Mouse (Mus musculus) adrenal gland, postnatal 25 days (tissue): Measurements from ENCODE around the gene Elovl6. TPM values are rescaled to one million over a fixed set of nuclear protein-coding genes. Genes with fewer than 3 reads are reported as not detected.

ENCODE experiments used
- DNase-seq: peaks from one replicate; pipeline ENCODE4 v3.0.0; 2021; ENCODE audit warnings: mixed read lengths
- total RNA-seq: library from RNA; stranded (reverse); gene quantifications from 2 replicates; pipeline ENCODE4 v1.2.3, GENCODE M21; 2021

Elovl6 gene
- total RNA-seq, 1 experiment from 2014 or later, result 46.0 TPM

DNA sequence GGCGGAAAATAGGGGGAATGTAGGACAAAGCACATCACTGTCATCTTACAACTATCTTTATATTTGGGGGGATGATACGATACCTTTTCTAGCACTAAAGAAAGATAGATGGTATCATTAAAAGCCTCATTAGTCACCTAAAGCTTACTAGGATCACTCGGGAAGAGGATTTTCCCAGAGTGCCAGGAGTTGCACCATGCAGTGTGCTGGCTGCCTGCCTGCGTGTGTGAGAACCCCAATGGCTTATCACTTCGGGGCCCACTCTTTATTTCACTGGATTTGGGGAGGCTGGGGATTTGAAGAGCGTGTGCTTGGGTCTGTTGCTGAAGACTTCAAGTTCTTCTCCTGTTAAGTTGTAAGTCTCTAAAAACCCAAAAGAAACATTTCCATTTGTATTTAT lies 73.8 kb downstream of the Elovl6 start:
- DNase-seq, result no peak

DNA sequence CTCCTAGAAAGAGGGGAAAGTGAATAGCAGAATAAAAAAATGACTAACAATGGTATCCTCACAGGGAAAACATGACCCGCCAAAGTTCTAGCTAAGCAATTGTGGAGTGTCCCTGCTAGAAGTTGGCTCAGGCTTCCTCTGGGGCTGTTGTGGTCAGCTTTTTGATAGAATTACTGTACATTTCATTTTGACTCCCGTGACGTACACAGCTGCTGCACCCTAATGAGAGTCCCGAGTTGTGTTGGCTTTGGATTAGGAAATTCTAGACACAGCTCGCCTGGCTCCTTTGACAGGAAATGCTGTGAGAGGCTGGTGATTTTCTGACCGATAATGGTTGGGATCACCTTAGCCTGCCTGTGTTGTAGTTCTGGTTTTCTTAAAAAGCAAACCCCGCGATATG lies 79.5 kb downstream of the Elovl6 start:
- no peak for DNase-seq

DNA sequence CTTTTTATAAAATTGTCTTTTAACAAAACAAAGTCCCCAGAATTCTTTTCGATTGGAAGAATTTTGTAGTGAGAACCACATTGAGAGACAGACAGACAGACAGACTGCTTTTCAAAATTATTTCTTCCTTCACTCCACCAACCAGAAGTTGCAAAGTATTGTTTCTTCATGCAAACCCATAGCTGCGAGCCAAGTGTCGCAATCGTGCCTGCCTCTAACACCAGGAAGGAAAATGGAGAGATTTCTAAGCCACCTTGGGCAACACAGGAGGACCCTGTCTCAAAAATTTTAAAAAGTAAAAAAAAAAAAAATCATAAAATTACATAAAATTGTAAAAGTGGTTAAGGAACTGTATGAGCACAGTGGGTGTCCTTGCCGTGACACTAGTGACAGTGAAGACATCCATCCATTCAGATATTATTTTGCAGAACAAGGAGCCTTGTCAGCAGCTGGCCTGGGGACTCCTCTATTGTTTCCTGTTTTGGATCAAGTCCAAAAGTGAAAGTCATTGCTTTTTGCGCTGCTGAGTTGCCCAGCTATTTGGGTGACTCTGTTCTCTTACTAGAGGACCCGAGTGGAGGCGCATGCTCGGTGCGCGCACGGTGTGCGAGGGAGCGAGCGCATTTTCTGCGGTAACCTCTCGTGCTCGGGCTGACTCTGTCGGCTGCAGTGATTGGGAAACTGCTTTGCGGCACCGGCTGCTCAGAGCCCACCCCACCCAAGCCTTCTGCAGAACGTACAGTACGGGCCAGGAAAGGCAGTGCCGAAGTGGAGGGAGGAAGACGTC lies 80.3 kb downstream of the Elovl6 start:
- no peak for DNase-seq

DNA sequence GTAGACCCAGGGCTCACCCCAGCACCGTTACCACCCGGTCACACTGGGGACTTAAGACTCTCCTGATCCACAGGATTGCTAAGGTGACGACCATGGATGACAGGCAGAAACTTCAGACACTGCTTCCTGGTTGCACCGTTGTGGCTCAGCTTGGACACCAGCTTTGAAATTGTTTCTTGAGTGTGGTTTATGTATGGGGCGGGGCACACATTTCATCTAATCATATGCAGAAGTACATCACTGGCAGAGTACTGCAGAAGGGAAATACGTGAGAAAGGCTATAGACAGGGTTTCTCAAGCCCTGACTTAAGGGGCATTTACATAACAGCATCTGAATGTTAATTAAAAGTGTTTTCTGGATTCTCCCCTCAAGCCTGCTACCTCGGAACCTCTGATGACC lies 81.6 kb downstream of the Elovl6 start:
- no peak for DNase-seq

DNA sequence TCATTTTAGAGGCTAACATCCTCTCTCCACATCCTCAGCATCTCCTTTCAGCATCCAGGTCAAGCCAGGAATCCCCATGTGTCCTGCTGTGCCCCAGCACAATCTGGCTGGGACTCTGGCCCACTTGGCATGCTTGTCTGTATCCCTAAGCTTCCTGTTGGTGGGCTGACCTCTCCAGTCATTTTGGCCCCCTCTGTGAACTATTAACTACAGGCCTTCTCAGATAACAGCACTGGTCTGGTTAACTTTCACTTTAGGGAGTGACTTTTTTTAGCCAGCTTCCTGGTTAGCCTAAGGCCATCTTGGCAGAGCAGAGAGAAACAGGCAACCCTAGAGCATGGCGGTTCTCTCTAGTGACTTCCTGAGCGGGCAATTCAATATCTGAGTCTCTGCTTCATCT lies 82.1 kb downstream of the Elovl6 start:
- no peak for DNase-seq

DNA sequence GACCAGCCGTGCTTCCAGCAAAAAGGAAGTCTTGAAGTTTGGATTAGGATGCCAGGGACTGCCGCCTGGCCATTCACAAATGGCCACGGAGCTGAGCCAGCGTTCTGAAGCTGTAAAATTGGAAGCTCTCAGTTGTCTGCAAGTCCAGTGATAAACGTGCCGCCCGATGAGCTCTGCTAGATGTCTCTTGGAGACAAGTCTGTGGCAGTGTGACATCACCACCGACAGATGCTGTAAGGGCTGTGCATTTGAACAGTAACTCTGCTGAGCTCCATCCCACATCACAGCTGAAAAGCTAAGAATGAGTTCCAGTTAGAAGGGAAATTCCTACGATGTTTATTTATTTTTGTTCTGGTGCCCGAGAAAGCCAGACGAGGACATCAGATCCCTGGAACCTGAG lies 85.3 kb downstream of the Elovl6 start:
- no peak for DNase-seq

DNA sequence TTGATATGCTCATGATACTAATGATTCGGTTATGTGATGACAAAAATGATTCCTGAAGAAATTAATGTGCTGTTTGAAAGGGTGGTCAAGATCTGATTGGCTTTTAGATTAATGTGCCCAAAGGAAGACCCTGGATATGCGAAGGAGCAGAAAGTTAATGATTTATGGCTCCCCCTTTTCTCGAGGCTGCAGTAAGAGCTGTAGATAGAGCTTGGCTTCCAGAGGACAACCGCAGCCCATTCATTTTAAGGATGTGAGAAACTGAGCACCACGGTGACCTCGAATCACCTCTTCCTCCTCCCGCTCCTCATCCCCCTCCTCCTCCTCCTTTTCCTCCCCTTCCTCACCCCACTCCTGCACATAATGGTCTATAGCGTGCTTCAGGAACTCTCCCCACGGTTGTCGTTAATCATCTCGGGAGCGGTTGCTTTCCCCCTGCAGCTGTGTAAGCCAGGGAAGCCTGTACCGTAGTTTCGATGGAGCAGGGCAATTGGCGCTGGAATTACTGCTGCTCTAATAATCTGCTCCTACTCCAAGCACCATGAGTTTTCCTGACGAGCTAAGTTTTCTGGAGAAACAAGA lies 87.1 kb downstream of the Elovl6 start:
- DNase-seq, result no peak

DNA sequence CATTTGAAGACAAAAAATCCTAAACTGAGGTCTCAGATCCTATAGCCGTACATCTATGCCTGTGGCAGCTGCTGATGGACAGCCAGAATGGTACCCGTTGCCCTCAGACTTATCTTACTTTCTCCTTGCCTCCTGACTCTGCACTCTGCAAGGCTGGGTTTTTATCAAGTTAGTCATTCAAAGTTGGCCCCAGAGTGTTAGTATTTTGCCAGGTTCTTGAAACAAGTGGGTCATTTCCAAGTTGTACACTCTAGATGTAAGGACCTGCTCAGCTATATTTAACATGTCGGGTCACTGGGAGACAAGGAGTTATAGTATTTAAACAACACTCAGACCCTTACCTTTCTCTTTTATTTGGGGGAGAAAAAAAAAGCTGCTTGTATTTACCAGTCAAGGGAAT lies 88.6 kb downstream of the Elovl6 start:
- DNase-seq, result no peak

DNA sequence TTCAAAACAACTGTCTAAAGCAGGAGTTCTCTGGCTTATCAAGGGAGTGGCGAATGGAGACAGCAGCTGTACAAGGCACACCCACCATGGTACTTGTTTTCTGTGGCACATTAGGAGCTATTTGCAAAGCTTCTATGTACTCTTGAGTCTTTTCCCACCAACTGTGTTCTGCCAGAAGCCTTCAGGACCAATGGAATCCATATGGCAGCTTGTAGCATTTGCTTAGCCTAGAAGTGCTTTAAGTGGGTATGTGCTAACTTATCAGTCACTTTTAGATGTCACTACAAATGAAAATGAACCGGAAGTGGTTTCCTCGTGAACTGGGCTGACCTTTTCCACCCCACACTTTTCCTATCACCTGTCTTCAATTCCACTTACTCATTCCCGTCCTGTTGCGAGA lies 89.1 kb downstream of the Elovl6 start:
- DNase-seq, result no peak

DNA sequence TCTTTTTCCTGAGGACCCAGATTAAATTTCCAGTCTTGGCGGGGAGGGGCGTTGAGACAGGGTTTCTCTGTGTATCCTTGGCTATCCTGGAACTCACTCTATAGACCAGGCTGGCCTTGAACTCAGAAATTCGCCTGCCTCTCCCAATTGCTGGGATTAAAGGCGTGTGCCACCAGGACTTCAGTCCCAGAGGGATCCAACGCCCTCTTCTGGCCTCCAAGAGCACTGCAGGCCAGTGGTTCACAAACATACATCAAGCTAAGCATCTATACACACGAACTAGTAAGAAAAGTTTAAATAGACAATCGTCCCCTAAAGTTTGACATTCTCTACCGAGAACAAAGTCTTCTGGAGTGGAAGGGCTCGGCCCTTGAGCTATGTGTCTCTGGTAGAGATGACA lies 90.0 kb downstream of the Elovl6 start:
- peak; percentile 22 for DNase-seq

DNA sequence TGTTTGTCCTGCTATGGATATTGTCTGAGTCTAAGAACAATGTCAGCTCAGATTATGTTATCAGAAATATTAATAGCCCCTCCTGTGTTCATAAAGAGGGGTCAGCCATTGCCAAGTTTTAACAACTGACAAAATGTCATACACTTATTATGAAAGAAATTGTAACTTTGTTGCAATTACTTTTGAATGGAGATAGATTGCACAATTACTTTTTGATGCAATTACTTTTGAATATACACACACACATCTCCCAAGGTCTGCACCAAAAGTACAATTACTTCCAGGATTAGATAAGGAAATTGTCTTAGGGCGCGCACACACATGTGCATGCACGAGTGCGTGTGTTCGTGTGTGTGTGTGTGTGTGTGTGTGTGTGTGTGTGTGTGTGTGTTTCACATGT lies 90.5 kb downstream of the Elovl6 start:
- no peak for DNase-seq

DNA sequence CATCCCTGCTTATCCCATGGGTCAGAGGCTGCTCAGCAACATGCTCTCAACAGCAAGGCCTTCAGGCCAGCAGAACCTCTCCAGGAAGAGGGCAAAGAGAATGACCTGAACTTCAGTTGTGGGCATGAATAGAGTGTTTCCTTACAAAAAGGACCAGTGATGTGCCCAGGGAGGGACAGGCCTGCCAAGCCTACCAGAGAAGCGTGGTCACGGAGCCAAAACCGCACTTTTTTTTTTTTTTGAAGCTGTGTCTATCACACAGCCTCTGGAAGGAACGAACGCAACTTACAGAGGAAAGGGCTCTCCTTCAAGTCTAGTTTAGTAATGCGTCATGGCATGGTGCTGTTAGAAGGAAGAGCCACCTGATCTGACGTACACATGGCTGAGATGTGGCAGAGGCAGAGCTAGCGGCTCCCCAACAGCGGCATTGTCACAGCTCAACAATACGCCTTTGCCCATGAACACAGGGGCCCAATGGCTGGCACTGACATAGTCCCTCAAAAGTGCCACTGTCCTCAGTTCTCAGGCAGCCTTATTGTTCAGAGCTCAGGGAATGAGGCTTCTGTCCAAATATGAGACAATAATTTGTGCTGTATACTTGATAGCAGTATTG lies 92.1 kb downstream of the Elovl6 start:
- DNase-seq, result no peak

DNA sequence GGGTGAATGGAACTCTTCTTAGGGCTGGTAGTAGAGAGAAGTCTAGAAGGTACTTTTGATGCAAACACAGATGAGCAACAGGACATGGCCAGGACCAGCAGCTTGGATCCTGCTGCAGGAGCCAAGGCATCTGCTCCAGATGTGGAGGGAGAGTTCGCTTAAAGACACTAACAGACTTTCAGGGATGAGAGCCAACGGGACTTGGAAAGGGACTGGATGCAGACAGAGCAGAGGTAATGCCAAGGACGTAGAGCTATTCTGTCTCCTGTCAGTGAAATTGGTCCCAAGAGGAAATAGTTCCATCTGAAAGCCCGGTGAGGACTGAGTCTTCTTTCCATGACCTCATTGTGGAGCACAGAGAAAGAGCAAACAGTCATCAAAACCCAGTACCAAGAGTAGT lies 95.1 kb downstream of the Elovl6 start:
- DNase-seq, result no peak

DNA sequence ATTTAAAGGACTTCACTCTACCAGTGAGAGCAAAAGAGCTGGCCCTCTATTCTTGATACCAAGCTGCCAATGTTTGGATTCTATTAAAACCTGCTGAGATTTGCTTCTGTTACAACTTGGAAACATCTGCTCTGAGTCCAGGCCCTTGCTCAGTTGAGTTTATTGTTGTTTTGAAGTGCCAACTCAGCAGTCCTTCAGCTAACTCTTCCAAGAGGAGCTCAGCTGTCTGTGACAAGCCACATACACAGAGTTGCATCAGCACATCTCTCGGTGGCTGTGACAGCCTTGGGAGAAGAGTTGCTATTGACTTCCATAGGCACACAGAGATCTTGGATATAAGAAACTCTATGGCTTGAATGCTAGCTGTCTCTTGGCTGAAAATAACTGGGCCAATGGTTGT lies 98.9 kb downstream of the Elovl6 start:
- no peak for DNase-seq

DNA sequence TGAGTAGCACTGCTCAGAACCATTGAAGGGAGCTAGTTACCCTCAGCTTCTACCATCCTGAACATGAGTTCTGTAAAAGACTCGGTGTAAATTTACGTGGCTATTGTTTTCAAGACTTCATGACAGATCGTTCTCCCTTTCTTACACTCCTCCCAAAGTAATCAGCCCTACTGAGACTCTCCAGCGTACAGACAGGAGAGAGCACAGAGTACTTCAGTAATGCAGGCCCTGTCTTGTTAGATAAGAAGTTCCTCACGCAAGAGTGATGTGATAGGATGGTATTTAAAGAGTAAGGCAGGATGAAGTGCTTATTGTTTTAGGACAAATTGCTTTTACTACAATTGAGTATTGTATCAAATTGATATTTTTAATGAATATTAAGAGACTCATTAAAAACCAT lies 99.7 kb downstream of the Elovl6 start:
- no peak for DNase-seq

DNA sequence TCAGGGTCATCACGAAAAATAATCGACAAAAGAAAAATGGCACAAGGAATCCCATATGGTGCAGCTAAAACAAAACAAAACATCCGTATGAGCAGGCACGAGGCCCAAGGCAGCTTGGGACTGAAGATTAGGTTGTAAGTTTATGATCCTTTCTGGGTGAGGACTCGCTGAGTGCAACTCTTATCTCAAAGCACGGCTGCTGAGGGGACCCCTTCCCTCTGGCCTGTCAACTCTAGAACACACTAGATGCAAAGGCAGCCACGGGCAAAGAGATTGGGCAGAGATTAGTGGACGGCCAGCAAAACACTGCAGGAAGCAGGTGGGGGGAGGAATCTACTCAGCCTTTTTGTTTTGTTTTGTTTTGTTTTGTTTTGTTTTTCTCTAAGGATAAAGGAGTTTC lies 101.4 kb downstream of the Elovl6 start:
- DNase-seq, result no peak

DNA sequence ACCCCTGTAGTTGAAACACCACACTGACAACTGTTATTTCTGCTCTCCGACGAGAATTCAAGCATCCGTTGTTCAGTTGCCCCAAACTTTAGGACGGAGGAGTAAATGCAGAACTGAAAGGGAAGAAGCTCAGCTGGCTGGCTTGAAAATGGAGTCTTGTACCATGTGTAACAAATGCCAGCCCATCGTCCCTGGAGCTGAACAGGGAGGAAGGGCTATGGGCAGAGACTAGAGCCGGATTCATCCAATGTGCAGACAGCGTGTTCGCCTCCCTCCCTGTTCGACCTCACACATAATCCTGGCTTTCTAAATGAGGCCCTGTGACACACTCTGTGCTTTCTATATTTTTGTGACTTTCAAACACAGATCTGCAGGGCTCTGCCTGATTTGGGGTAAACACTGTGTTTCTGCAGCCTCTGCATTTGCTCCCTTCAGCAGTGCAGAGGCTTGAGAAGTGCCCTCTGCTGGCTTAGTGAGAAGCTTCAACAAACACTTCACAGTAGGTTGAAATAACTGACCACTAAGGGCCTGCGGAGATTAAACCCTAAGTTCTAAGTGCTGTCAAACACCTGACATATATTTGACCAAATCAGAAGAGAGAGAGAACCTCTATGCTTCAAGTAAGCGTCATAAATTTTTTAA lies 102.2 kb downstream of the Elovl6 start:
- no peak for DNase-seq

DNA sequence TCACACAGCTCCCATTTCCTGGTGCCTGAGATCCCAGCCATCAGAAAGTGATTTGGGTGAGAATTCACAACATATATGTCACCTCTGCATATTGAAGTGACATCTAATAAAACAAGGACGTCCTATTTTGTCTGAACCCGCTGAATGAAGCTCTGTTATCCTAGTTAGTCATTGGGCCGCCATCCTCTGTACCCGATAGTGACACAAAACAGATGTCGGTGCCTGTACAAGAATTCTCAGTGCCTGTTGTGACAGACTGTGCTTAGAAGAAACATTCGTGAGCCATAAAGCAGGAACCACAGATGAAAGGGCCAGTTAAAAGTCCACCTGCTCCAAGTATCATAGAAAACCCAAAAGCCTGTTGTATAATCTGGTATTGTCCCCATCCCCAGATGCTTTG lies 105.3 kb downstream of the Elovl6 start:
- no peak for DNase-seq

DNA sequence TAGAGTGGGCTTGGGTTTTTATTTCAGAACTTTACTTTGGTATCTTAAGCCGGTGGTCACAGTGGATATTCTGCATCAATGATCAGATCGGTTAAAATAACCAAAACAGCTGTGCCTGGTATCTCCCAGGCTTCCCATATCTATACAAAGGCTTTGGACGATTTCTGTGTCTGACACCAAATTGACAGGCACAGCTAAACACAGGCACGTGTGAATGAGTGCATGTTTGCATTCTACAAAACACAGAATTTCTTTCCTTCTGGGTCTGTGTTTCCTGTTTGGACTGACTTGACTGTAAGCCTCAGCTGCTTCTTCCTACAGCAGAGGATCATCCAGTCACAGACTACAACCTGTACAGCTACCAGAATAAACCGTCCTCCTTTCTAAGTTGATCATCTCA lies 107.5 kb downstream of the Elovl6 start:
- DNase-seq, result no peak

DNA sequence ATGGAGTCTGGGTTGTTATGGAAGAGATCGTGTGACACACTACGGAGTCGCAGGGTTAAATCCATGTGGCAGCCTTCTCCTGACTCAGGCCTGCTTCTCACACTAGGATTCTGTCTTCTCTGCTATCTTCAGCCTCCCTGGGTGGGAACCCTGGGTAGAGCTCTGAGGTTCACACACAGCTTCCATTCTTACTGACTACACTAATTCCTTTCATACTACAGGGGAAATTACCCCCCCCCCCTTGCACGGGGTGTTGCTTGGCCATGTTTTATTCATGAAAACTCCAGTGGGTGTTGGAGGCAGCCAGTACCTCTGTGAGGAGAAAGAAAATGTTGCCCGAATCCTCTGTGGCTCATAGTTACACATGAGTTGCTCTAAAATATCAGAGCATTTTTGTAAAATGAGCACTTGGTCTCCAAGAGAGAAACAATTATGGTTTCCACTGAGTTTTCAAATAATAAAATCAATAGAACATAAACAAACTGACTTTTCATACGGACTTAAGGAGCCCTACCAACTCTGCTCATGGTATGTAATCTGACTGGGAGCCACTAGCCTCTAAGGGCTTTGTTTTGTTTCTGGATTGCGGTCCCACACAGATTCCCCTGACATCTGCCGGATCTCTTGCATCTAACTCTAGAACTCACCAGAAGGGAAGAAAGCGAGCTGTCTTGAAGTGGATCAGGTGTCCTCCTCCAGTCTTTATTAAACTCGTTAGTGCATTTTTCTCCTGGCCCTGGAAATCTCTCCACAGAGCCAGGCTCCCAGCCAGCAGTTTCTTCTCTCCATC lies 108.3 kb downstream of the Elovl6 start:
- DNase-seq, result no peak

DNA sequence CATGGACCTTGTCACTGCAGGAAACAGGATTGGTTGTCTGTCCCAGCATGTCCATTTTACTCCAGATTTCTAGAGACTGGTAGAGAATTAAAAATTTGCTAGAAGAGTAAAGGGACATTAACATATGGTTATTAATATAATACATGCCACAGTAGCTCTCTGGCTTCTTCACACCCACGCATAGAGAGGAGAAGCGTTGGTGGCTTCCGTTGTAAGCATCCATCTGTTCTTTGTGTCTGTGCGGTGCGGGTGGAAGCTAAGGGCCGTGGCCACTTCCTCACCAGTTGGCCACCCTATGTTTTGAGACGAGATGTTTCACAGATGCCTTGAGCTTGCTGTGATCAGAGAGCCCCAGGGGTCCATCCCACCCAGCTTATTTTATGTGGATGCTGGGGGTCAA lies 109.5 kb downstream of the Elovl6 start:
- DNase-seq, result no peak

DNA sequence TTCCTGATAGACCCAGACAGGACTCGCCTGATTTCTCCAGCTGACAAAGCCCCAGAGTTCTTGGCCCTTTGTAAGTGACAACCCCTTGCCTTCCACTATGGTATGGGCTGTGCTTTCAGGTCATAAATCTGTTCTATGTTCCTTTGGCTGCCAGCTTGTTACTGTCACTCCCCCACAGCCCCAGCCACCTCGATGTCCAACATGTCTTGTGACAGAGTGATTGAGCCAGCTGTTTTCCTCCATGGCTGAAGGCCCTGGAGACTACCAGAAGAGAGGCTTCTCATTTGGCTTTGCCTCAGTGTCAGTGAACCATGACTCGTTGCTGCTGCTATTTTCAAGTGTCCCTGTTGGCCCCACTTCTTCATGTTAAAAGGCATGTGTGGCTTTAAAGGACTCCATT lies 113.3 kb downstream of the Elovl6 start:
- DNase-seq, result no peak

DNA sequence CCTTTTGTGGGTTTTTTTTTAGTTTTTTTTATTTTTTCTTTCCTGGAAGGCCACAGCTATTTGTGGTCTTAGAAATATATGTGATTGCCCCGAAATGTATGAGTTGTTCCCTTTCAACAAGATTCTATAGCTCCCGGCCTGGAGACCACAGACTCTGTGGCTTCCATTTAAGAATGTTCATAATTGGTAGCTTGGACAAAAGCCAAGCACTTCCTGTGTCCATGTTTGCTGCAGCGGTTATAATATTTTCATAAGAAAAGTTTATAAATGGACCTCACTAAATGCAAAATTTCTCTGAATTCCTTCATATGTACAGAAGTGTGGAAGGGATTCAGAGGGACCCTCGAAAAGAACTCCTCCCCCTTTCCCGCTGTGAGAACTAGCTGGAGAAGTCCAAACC lies 114.6 kb downstream of the Elovl6 start:
- no peak for DNase-seq
